Mouse (Mus musculus): Measurements from ENCODE around the gene Nes.

The Nes gene

DNA sequence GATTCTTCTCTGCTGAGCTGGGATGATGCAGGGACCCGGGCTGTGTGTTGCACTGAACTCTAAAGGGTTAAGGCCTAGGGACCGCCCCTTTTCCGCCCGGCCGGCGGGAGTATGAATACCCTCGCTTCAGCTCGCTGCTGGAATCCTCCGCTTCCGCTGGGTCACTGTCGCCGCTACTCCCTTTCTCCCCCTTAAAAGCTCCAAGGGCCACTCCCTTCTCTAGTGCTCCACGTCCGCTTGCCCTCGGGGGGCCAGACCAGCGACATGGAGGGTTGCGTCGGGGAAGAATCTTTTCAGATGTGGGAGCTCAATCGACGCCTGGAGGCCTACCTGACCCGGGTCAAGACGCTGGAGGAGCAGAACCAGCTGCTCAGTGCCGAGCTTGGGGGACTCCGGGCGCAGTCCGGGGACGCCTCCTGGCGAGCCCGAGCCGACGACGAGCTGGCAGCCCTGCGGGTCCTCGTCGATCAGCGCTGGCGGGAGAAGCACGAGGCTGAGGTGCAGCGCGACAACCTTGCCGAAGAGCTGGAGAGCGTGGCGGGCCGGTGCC lies at the start of gene Nes:
Gene Nes, plus strand, starts transcription at position 140 of the 550 bp plus-strand sequence.
- peak; percentile 34 for DNase-seq (ENCODE audit: low read depth)

DNA sequence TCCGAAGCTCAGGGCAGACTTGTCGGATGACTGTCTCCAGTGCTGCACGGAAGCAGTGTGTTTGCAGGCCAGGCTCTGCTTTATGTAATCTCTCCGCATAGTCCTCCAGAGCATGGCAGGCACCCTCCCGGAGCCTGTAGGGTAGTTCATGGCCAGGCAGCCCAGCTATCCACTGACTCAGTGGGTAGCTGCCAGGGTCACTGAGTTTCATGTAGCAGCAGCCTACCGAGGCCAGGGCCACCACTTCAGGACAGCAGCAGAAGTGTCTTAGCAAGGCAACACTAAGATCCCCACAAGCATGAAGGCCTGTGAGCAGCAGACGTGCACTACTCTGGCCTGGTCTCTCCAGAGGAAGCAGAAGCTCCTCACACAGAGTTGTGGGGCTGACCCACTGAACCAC lies 45.9 kb upstream of the Nes start:
- DNase-seq (ENCODE audit: low read depth), result no peak

GRCm38 (mm10) chr3:87927452-87927851 lies 43.4 kb upstream of the Nes start:
- no peak for DNase-seq (ENCODE audit: low read depth)

DNA sequence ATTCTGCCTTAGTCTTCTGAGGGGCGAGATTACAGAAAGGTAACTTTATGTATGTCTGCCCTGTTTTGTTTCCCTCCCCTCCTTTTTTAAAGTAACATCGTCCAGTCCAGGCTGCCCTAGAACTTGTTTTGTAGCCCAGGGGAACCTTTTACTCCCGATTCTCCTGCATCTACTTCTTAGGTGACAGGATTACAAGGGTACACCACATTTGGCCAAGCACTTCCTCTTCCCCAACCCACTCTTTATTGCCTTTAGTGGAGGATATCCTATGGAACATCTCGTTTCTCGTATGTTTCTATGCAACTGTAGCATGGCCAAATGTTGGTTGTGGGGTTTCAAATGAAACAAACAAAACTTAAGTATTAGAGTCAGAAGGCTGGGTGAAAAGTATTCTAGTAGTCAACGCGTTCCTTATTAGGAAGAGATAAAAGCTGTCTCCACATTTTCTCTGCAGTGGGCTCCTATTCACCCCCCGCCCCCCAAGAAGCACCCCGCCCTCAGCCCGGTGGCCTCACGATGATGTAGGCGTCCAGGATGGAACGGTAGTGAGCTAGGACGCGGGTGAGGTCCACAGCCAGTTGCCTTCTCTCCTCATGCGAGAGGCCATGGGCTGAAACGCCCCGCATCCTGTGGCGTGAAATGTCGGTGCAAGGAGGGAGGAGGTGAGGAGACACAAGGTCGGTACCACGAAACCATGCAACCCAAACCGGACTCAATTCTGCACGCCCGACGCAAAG lies 41.4 kb upstream of the Nes start:
- DNase-seq (ENCODE audit: low read depth), result peak; percentile 21

- peak; percentile 97 for DNase-seq (ENCODE audit: low read depth)
These were observed 40.6 kb upstream of the Nes start, which contains the start of the genes Isg20l2 and Rrnad1 for GRCm38 (mm10) chr3:87930078-87930795. Isg20l2 (plus strand) TSS chr3:87930314. Rrnad1 (minus strand) TSS chr3:87930717.

DNA sequence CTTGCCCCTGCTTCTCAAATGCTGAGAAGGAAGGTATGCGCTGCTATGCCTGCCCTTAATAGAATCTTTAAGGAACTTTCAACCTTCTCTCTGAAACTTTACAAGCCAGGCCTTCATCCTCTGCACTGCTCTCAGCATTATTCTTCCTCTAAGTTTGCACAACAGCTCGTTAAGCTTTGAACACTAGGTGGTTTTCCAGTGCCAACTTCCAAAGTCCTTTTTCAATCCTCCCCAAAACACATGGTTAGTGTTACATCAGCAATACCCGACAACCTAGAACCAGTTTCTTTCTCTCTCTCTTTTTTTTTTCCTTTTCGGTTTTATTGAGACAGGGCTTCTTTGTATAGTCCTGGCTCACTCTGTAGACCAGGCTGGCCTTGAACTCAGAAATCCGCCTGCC lies 36.9 kb upstream of the Nes start:
- DNase-seq (ENCODE audit: low read depth), result no peak

GRCm38 (mm10) chr3:87934501-87934900 lies 36.4 kb upstream of the Nes start:
- no peak for DNase-seq (ENCODE audit: low read depth)

DNA sequence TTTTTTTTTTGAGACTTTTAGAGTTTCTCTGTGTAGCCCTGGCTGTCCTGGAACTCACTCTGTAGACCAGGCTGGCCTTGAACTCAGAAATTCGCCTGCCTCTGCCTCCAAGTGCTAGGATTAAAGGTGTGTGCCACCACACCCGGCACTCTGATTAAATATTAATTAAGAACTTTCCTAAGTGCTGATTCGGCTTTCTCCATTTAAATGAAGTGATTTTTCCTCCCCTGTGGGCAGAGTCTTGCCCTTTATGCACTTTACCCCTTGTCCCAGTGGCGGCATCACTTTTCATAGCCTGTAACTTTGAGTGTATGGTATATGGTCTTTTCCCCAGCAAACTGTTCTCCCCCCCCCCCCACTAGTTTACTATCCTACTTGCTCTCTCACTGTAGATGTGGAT lies 35.7 kb upstream of the Nes start:
- no peak for DNase-seq (ENCODE audit: low read depth)

GRCm38 (mm10) chr3:87935776-87936175 lies 35.1 kb upstream of the Nes start:
- DNase-seq (ENCODE audit: low read depth), result peak; percentile 75

- DNase-seq (ENCODE audit: low read depth), result no peak
These were observed 30.3 kb upstream of the Nes start for GRCm38 (mm10) chr3:87940611-87941010.

- no peak for DNase-seq (ENCODE audit: low read depth)
These were observed 28.4 kb upstream of the Nes start for GRCm38 (mm10) chr3:87942471-87942870.

- no peak for DNase-seq (ENCODE audit: low read depth)
These were observed 27.3 kb upstream of the Nes start for GRCm38 (mm10) chr3:87943586-87943985.

- no peak for DNase-seq (ENCODE audit: low read depth)
These were observed 25.9 kb upstream of the Nes start for GRCm38 (mm10) chr3:87944838-87945600.

GRCm38 (mm10) chr3:87945781-87946540 lies 24.9 kb upstream of the Nes start:
- DNase-seq (ENCODE audit: low read depth), result no peak

GRCm38 (mm10) chr3:87946541-87946860 lies 24.4 kb upstream of the Nes start:
- DNase-seq (ENCODE audit: low read depth), result no peak

- DNase-seq (ENCODE audit: low read depth), result peak; percentile 43
These were observed 23.6 kb upstream of the Nes start for GRCm38 (mm10) chr3:87947056-87947810.

DNA sequence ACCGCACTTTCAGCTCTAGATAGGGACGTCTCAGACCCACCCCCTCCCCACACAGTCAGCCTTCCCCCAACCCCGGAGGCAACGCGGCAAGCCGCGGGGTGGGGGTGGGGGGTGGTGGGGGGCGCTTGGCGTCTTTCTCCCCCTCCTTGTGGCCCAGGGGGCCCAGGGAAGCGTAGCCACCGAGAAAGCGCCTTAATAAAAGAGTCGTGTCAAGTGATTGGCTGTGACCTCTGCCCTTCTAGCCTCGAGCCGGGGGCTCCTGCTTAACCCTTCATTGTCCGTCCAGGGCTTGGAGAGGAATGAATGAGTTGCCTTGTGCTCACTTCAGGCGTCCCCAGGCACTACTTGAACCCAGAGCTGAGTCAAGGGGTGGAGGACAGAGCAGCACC lies 23.1 kb upstream of the Nes start:
- no peak for DNase-seq (ENCODE audit: low read depth)

DNA sequence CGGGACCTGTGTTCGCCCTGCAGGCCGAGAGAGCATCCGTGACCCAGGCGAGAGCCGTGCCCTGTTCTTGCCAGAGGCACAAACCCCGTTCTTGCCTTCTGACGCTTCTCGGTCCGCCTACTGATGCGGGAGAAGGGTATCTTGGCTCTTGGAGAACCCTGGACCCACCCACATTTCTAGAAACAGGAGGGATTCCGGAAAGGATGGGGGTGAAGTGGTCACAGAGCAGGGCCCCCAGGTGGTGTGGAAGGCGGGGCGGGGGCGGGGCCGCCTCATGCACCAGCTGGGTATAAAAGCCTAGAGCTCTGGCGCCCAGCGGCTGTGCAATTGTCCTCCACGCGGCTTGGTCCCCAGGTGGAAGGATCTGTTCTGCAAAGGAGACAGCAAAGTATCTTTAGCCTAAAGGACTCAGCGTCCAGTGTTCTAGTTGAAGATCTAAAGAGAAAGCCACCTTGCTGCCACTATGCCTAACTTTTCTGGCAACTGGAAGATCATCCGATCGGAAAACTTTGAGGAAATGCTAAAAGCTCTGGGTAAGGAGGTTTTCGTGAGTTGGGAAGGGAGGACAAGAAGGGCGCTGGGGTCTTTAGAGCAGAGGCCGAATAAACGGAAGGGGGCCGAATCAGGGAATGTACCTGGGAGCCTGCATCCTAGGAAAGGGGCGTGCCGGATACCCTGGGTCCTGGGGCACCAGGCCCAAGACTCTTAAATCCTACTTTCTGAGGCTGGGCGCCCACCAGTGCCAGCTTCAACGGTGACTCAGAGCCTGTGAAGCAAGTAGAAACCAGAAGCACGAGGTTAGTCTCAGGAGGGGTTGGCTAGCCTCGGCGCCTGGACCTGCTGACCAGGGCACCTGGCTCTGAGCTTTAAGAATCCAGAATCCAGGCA lies 22.3 kb upstream of the Nes start, which contains the start of gene Crabp2:
Gene Crabp2, plus strand, starts transcription at position 289 of the 888 bp plus-strand sequence.
- DNase-seq (ENCODE audit: low read depth), result peak; percentile 53

DNA sequence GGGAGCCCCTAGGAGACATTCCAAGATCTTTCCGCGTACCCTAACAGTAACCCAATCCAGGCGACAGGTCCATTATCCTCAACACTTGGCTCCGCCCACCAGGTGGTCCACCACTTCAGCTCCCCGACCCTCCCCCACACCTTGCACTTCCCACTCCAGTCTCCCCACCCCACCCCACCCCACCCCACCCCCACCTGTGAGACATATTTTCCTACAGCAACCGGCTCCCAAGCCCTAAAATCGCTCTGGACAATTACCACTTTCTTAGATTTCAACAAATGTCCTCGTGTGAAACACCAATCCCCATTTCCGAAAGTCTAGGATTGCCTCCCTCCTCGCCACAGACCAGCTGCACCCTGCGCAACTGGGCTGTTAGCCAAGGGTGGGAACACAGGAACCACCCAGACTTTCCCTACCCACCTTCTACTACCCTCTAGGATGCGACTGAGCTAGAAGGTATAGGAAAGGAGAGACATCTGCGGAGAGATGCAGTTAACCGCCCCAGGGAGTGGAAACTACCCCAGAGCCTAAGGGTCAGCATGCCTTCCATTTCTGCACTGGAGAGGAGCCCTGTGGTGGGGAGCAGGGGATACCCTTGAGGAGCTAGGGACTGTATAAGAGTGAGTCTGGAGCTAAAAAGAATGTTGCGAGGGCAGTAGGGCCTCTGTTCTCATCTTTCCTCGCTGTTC lies 21.5 kb upstream of the Nes start:
- no peak for DNase-seq (ENCODE audit: low read depth)
